Mouse (Mus musculus) right cerebral cortex, postnatal 14 days (tissue): ENCODE results near the gene B3galnt1.

Experiments
- DNase-seq: peaks from one replicate; pipeline ENCODE4 v3.0.0; 2022

Gene B3galnt1

DNA sequence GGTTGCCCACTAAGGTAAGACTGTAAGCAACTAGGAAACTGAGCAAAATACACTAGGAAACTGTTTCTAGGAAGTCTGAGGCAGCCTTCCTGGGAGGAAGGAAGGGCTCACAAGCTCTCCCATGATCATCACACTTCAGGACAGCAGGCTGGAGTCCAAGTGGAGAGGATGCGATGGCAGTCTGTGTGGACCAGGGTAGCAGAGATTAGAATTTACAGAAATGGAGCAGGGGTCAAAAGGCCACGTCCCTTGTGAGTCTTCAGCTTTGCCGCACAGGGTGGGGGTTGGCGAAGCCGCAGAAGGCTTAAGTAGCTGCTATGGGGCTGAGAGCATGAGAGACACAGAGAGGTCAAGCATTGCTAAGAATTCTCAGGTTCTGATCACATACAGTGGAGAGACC, 37.1 kb downstream of the B3galnt1 start:
- DNase-seq: no peak

DNA sequence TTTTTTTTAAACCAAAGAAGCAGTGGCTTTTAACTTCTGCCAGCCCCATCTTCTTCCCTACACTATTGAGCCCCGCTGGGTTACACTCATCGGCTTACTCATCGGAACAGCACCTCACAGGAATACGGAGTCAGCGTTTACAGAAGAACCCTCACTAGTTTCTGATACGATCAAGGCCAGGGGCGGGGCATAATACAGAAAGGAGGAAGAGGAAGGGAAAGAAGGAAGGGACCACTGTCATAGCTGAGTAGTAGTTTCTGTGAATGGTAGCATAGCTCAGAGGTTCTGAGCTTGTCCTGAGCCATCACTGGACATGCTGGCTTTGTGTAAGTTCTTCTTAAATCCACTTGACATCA, 38.8 kb downstream of the B3galnt1 start:
- no peak for DNase-seq

DNA sequence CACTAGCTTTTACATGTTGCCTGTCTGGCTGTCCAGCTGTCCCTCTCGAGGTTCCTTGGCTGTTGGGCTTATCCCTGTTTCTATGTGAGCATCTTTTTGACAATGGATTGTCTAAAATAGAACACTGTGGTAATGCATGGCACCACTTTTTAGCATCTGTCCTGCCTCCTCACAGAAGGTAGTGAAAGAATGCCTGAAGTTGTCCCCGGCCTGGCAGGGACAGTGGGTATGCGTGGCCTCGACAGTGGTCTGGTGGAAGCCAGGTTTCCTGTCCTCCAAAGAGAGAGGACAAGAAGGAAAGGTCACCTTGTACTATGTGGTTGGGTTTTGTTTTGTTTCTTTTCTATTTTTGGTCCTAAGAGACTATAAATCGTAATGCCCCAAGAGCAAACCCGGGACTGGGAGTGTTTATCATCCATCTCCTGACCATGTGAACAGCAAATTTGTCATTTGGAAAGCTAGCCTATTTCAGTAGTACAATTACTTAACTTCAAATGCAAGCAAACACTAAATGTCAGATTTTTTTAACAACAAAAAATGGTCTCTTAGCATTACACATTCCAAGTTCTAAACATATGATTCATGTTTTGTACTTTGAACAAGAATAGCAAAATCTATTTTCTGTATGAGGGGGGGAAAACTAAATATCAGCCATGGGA, 39.3 kb downstream of the B3galnt1 start:
- no peak for DNase-seq

DNA sequence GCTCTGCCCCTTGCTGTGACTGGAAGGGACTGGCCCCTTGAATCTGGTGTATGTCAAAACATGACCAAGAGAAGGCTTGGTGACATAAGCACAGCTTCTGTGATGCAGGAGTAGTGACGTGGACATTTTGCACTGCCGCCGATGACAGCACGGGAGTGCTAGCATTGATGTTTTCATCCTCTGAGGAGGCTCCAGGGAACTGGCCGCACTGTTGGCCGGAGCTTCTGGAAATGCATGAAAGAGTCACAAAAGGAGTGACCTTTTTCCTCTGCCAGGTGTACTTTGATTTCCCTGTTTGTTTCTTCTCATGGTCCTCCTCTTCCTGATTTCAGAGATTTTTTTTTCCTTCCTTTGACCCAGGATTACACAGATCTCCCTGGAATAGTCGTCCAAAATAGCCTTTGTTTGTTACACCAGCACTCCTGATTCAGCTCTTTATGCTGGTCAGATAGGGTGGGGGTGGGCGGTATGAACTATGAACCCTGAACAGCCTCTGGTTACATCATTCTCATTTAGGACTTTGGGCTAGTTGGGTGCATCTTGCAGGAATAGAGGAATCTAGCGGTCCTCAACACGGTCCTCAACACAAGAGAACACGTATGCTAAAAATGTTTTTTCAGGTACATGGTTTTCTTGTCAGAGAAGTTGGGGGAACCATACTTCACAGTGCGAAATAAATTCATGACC, 42.5 kb downstream of the B3galnt1 start:
- DNase-seq: no peak

DNA sequence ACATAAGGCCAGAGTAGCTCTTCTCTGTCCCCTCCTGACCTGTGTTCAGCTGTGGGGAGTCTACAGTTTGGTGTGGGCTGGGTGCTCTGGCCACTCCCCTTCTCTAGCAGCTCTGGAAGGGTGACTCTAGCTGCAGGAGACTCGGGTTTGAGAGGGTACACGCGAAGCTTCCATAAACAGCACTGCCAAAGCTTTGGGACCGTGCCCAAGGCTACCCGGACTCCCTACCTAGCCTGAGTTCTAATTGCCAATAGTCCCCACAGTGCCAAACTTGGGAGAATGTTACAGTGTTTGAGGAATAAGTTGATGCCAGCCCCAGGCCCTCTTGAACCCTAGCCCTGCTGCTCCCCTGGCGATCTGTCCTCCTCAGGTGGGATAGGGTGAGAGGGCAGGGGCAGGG, 43.2 kb downstream of the B3galnt1 start:
- DNase-seq: no peak

DNA sequence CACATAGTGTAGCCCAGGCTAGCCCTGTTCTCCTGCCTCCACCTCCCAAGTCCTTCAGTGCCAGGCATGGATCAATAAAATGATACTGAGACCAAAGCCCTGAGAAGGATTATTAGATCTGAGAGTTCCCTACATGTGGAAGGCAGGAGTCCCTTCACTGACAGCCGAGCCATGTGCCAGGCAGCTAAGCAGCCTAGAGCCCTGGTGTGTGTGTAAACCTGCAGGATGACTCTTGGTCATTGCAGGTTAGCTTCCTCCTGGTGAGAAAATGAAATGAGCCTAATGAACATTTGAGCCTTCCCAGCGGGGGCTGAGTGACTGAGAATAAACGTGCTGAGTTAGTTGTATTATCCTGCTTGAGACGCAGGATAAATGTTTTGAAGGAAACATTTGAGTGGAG, 49.2 kb downstream of the B3galnt1 start:
- DNase-seq: no peak

DNA sequence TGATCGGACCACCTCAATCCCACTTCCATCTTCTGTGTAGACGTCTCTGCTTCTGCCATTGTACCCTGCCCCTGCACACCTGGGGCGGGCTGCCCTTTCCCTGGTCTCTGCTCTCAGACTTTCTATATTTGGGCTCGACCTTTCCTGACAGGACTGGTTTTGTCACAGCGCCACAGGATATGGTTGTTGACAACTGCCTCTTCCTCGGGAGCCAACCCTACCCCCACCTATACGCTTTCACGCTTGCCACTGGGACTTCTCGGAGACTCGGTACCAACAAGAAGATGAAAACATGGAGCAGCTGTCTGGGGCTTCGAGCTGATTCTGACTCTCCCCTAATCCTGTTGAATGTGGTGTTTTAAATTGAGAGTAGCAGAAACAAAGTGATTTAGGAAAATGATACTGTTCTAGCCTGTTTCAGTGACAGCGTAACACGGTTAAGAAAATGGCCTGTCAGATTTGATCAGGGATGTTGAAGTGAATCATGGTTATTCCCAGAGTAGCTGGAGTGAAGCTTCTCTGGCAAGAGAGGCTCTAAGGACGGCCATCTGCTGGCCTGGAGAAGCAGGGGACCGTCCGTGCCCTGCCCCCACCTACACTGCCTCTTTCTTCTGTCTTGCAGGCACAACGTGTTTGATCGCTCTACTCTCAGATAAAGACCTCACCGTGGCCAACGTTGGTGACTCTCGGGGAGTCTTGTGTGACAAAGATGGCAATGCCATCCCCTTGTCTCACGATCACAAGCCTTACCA, 49.9 kb downstream of the B3galnt1 start:
- no peak for DNase-seq

DNA sequence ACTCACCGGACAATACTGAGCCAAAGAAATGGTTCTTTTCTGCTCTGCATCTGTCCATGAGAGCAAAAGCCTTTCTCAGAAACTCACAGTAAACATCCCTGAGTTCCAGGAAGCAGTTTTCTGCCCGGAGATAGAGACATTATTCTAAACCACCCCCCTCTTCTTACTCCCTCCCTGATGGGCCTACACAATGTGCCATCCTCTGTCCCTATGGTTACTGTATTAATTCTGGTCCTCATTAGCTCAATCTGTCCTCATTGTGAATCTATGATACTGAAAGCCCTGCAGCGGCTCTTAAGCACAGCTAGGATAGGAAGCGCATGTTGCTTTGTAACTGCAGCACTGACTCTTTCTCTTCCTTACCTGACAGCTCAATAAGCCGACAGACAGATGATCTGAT, 53.7 kb downstream of the B3galnt1 start:
- no peak for DNase-seq

DNA sequence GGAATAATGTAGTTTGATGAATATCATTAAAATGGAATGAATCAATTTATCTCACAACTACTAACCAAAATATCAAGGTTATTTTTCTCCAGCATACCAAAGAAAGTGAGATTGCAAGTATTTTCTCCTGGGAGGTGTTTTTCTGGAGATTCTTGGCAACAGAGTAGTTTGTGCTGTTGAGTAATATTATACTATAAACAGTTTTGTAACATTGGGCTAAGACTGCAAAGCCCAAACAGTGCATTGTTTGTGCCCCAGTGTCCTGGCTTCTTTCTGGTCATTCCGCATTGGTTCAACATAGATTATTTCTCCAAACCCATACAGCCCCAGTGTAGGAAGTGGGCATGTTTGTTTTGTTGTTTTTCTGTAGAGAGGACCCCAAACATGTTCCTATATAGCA, 55.0 kb downstream of the B3galnt1 start:
- DNase-seq: no peak

DNA sequence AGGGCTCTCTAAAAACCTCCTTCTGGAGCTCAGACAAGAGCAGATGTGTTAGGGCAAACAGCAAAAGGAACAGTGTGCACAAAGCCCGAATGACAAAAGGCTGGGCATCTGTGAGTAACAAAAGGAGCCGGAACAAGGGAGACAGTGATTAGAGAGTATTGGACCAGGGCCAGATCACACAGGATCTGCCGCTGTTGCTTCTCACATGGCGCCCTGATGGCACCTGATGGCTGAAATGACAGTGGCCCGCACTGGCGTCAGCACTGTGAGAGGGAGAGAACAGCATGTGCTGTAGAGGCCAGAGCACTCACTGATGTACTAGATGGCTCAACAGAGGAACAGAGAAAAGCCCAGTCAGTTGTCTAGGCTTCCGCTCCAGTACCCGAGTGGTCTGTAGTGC, 55.8 kb downstream of the B3galnt1 start:
- DNase-seq: no peak

DNA sequence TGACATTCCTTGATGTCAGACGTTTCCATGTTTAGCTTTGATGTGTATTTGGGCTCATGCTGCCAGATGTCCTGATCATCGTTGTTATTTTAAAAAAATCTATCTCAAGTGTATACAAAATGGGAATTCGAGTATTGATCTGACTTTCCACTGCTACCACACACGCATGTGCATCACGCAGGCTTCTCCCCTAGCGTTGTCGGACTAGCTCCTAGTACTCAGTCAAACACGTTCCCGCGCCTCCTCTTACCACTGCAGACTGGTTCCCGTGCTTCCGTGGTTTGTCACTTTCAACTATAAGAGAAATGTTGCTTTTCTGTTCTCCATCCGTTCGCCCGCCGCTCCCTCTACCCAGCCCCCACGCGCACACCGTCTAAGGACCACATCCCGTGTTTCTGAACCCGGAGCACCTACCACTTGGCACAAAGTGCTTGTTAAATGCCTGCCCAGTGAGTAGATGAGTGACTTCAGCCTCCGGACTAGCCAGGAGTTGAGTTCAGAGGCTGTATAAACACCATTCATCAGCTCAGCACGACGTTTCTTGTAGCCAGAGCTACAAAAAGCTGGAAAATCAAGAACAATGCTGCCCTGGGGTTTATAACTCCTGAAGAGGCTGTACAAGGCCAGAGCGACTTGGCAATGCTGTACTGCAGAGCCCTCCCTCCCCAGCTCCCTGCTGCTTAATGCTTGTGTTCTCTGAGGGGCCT, 62.7 kb downstream of the B3galnt1 start:
- no peak for DNase-seq

DNA sequence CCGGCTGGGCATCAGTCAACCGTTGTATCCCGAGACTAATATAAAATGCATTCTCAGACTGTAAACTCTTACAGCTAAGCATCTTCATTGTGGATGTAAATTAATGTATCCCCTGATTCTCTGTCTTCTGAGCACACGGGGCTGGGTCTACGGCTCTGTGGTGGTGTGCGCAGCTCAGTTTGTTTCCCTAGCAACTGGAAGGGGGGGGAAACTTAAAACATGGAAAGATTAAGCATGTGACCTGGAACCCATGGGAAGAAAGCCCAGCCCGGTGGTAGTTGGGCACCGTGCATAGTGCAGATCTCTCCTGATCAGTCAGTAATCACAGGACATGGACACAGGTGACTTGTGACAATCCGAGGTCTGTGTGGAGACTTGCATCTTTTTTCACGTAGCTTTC, 63.3 kb downstream of the B3galnt1 start:
- no peak for DNase-seq

DNA sequence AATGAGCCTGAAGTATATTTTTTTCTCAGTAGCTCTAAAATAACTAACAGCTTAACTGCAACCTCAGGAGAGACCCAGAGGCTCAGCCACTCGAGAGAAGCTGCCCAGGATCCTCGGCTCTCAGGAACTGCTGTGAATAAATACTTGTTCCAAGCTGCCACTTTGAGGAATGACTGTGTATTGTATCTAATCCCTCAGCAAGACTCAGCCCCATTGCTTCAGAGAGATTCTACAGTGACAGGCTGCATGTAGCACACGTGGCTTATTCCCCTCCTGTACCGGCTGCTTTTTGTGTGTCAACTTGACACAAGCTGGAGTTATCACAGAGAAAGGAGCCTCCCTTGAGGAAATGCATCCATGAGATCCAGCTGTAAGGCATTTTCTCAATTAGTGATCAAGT, 66.1 kb downstream of the B3galnt1 start:
- DNase-seq: no peak

DNA sequence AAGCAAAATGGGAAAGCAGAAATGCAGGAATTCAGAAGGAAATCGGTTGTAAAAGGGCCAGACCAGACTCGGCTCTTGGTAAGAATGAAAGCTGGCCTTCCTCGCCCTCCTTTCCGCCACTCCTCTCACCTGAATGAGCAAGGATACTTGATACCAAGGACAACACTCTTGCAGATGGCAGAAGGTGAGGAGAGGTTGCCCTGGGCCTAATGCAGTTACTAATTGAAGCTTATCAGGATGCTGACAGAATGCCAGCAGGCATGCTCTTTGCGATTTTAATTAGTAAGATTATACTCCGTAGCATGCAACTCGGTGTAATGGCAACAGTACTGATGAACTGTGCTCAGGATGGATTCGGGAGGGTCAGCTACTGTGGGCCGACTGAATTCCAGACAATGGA, 67.2 kb downstream of the B3galnt1 start:
- DNase-seq: no peak

DNA sequence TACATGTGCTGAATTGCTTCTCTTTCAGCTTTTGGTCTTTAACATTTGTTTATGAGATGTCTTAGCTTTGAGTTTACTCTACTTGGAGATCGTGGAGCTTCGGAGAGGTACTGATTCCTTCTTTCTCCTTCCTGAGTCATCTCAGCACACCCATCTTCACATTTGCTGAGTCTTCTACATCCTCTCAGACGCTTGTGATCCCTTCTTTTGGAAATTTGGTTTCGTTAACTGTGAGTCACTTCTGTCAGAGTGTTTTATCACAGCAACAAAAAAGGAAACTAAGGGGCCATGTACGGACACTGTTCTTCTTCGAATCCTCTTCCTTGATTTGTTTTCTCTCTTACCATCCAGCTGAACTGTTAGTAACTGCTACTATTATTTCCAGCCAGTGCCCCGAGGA, 69.2 kb downstream of the B3galnt1 start:
- DNase-seq: no peak

DNA sequence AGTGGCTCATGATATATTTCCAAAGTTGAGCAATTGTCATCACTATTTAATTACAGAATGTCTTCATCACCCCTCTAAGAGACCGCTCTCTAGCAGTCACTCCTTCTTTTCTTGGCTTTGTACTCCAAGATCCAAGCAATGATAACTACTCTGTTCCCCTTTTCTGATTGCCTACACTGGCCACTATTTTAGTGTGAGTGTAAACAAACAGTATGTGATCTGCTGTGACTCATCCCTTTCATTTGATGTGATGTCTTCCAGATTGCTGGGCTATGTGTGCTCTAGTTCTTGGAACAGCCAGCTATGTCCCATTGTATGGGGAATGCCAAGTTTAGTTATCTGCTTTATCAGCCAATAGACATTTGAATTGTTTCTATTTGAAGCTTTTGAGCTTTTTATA, 71.4 kb downstream of the B3galnt1 start:
- no peak for DNase-seq

DNA sequence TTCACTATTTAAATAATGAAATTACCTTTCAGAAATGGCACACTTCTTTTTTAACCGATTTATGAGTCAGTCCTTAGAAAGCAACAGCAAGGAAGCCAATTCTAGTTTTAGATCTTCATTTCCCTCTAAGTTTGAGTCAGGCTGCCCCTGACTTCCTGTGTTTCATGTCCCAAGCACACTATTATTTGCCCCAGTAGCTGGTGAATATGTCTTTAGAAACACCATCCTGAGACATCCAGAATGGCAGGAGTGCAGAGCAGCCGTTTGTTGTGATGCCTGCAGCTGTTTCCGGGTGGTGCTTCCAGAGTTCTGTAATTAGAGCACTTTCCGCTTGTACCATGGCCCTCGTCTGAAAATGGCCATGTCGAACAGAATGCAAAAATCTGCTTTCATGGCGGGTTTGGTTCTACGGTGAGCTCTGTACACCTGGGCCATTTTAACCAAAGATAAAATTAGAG, 73.7 kb downstream of the B3galnt1 start:
- DNase-seq: no peak

DNA sequence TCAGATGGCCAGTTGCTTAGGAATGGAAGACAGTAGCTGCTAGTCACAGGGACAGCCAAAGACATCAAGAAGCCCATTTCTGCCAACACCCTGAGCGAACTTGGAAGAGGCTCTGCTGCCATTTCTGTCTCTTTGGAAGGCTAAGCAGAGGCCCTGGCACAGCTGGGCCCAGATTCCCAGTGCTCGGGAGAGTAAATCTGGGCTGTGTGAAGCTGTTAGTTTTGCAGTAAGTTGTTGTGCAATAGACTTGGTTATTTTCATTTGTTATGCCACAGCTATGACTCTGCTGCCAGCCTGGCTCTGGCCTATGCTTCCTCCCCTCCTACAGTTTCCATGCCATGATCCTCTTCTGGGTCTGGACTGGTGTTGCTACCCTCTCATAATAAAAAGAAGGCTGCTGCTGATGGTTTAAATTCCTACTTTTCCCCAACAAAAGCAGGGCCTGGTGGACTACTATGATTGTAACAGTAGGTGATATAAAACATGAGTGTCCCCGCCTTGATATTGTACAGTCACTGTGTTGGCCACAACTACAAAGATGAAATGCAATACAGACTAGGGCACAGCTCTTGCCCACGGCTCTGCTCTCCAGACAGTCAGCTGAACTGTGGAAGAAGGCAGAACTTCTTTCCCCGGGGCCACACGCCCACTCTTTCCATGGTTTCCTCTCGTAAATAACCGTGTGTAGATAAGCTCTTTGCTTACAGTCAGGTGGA, 74.2 kb downstream of the B3galnt1 start:
- no peak for DNase-seq
